Mouse (Mus musculus) forebrain, embryonic 14.5 days (tissue): ENCODE data around the gene Cntfr. TPM values are rescaled to one million over a fixed set of nuclear protein-coding genes. Genes with fewer than 3 reads are reported as not detected.

Source experiments
- ATAC-seq: fragments of 200-750 bp; cut with Nextera tagmentation; 2 replicates; pipeline ENCODE4 v1.8.0; 2017; ENCODE audit warnings: mild to moderate bottlenecking, moderate library complexity
- DNase-seq: peaks from one replicate; pipeline ENCODE4 v3.0.0-alpha.2; 2015; ENCODE audit warnings: low spot score
- H3K27ac ChIP-seq: fragments of 300-500 bp; sonication (generic); 2 replicates; pipeline ENCODE4 v1.5.1; 2014; ENCODE audit warnings: low read depth, mild to moderate bottlenecking, control low read depth, low read length, moderate library complexity
- H3K27me3 ChIP-seq: fragments of 300-500 bp; sonication (generic); replicated peaks from 2 replicates; pipeline ENCODE4 v1.6.1; 2014; ENCODE audit warnings: low read length, control low read depth, mixed read lengths; ENCODE audit not compliant: control insufficient read depth, insufficient read depth
- H3K36me3 ChIP-seq: fragments of 300-500 bp; sonication (generic); 2 replicates; pipeline ENCODE4 v1.6.1; 2014; ENCODE audit warnings: low read length, control low read depth; ENCODE audit not compliant: control insufficient read depth, insufficient read depth
- H3K4me1 ChIP-seq: fragments of 300-500 bp; sonication (generic); 2 replicates; pipeline ENCODE4 v1.6.1; 2014; ENCODE audit warnings: antibody characterized with exemption, low read length, control low read depth; ENCODE audit not compliant: control insufficient read depth, insufficient read depth
- H3K4me2 ChIP-seq: fragments of 300-500 bp; sonication (generic); 2 replicates; pipeline ENCODE4 v1.6.1; 2014; ENCODE audit warnings: mild to moderate bottlenecking, control low read depth, low read length
- H3K4me3 ChIP-seq: fragments of 300-500 bp; sonication (generic); 2 replicates; pipeline ENCODE4 v1.5.1; 2014; ENCODE audit warnings: low read depth, low read length, control low read depth
- H3K9ac ChIP-seq: fragments of 300-500 bp; sonication (generic); 2 replicates; pipeline ENCODE4 v1.6.1; 2014; ENCODE audit warnings: mild to moderate bottlenecking, low read length, control low read depth, moderate library complexity
- H3K9me3 ChIP-seq: fragments of 300-500 bp; sonication (generic); replicated peaks from 2 replicates; pipeline ENCODE4 v1.6.1; 2016; ENCODE audit warnings: low read length, control low read depth, mixed read lengths; ENCODE audit not compliant: control insufficient read depth
- WGBS: fragments of 180-500 bp; shearing (Covaris S2); extraction: QIAGEN DNeasy Blood & Tissue Kit; methylation state at CpG from one replicate; pipeline ENCODE4 v1.1.7; 2014; 5-methylcytosine and 5-hydroxymethylcytosine counted together
- polyA plus RNA-seq: library from polyadenylated mRNA; unstranded; fragments of >200 nt; fragmentation: Nextera tagmentation; extraction: Ambion mirVana; gene quantifications from 2 replicates; pipeline ENCODE4 v1.2.1, GENCODE M21; 2014

Gene Cntfr
- polyA plus RNA-seq, 1 experiment from 2014 or later: 12.6 TPM

DNA sequence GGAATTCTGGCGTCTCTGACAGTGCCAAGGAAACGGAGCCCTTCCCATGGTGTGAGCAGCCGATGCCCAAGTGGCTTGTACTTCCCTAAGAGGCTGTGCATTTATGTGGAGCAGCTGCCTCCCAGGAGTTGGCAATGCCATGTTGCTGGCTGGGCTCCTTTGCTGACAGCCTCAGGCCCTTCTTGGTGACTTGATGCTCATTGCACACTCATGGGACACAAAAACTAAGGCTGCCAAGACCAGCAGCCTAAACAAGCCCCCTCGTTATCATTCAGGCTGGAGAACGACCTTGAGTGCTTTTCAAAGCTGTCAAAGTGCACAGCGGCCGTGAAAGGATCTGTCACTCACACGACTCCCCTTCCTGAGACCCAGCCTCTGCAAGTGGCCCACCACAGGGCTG lies 84.7 kb downstream of the Cntfr start:
- Histone ChIP-seq H3K9me3 (no peaks in the 10 kb centered on the region), H3K36me3 (no peaks in the 10 kb centered on the region), H3K9ac (no peak overlapping the region), H3K4me2 (no peak overlapping the region), H3K27ac (peak overlapping the region; percentile 74), H3K4me1 (peaks cover 55% of the 10 kb centered on the region), H3K27me3 (no peaks in the 10 kb centered on the region), H3K4me3 (no peak overlapping the region)
- 7% methylated on average over 8 of the region's 8 CpGs for whole genome bisulfite sequencing
- peak; percentile 96 for DNase-seq
- ATAC-seq: peak; percentile 81

DNA sequence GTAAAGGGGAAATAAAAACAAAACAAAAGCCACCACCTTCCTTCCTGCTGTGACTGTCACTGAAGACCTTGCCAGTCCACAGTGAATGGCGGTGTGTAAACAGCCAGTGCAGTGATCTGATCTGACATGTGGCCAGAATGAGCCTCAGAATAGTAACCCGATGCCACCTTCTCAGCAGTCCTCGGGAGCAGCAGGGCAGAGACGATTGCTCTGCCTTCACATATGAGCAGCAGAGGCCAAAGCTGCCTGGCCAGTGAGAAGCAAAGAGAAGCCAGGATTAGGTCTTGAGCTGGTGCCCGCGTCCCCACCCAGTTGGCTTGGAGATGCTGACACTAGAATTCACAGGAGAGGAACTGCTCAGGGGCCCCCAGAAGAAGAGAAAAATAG lies 86.3 kb downstream of the Cntfr start:
- ATAC-seq: no peak

DNA sequence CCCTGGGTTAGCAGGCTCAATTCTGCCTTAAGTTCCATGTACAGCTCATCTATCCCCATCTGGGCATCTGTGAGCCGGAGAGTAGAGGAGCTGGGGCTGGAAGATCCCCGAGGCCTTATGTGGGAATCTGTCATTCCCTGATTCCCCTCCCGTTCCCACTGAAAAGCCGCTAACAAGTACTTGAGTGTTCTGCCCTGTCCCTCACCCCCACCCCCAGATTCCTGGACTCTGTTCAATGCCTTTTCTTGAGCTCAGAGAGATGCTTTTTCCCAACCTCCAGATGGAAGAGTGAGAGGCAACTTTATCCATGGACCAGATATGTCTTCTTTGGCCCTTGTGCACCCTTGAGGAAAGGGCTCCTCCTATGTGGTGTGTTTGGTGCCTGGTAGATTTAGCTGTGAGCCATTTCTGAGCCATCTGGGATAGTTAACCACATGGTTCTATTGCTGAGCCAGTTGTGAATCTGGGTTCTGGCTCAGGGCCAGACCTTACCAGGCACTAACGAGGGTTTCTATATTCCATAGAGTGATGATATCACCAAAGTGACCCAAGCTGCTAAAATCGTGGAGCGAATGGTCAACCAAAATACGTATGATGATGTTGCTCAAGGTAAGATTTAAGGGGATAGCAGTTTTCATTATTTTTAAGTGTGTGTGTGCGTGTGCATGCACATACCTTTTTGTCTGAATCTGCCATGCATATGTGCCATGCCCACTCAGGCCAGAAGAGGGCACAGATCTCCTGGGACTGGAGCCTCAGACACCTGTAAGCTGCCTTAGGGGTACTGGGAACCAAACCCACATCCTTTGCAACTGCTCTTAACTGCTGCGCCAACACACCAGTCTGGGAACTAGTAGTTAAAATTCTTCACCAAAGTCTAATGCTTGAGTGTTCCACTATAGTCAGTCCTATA lies 87.0 kb downstream of the Cntfr start:
- Histone ChIP-seq H3K4me3 (no peak overlapping the region), H3K4me1 (peaks cover 41% of the 10 kb centered on the region), H3K4me2 (no peak overlapping the region), H3K27me3 (no peaks in the 10 kb centered on the region), H3K27ac (no peak overlapping the region; the same call in 1 of the 2 replicates), H3K36me3 (no peaks in the 10 kb centered on the region), H3K9ac (no peak overlapping the region), H3K9me3 (no peaks in the 10 kb centered on the region)
- 54% methylated on average over 10 of the region's 10 CpGs for whole genome bisulfite sequencing
- ATAC-seq (no peak), DNase-seq (peak; percentile 73)

More for the DNA sequence above, 86.3 kb downstream of the Cntfr start:
- Histone ChIP-seq H3K4me1 (peaks cover 45% of the 10 kb centered on the region), H3K4me3 (no peak overlapping the region), H3K9ac (no peak overlapping the region), H3K9me3 (no peaks in the 10 kb centered on the region), H3K4me2 (no peak overlapping the region), H3K27ac (no peak overlapping the region), H3K36me3 (no peaks in the 10 kb centered on the region), H3K27me3 (no peaks in the 10 kb centered on the region)
- WGBS: 34% methylated on average over 6 of the region's 6 CpGs
- DNase-seq: no peak

Other genes starting within 250 kb of the Cntfr start
- 3.0 and 4.1 TPM in 2 replicates for gene Kif24, start 232.2 kb downstream of the Cntfr start, polyA plus RNA-seq
- 80.2 and 82.0 TPM in 2 replicates for gene Nudt2, start 231.9 kb downstream of the Cntfr start, polyA plus RNA-seq
- gene AI464131, start 194.0 kb downstream of the Cntfr start, polyA plus RNA-seq: 2.4 and 2.6 TPM in 2 replicates
- 10.5 and 11.1 TPM in 2 replicates for gene 1110017D15Rik, start 179.8 kb downstream of the Cntfr start, polyA plus RNA-seq
- 10.4 and 11.3 TPM in 2 replicates for gene Fam219a, start 127.6 kb downstream of the Cntfr start, polyA plus RNA-seq
- gene Dnaic1, start 127.3 kb downstream of the Cntfr start, polyA plus RNA-seq: 1.4 and 1.6 TPM in 2 replicates
- 64.7 and 73.9 TPM in 2 replicates for gene Enho, start 56.8 kb downstream of the Cntfr start, polyA plus RNA-seq
- 23.9 and 24.3 TPM in 2 replicates for gene Il11ra1, start 2.9 kb upstream of the Cntfr start, polyA plus RNA-seq
- gene Rpp25l, start 16.4 kb upstream of the Cntfr start, polyA plus RNA-seq: 72.2 and 83.3 TPM in 2 replicates
- gene Dctn3, start 26.1 kb upstream of the Cntfr start, polyA plus RNA-seq: 301 and 330 TPM in 2 replicates
- 0.12 and 0.15 TPM in 2 replicates for gene Arid3c, start 34.1 kb upstream of the Cntfr start, polyA plus RNA-seq
- 23.4 and 25.2 TPM in 2 replicates for gene Galt, start 58.1 kb upstream of the Cntfr start, polyA plus RNA-seq
- 49.8 and 54.2 TPM in 2 replicates for gene Sigmar1, start 59.1 kb upstream of the Cntfr start, polyA plus RNA-seq
- 195 and 200 TPM in 2 replicates for gene Ccl27a, start 77.2 kb upstream of the Cntfr start, polyA plus RNA-seq
- not detected in 2 replicates for gene Gm21541, start 206.5 kb upstream of the Cntfr start, polyA plus RNA-seq
- gene Gm20878, start 244.5 kb upstream of the Cntfr start, polyA plus RNA-seq: 4.6 and 4.9 TPM in 2 replicates